Mouse (Mus musculus): Measurements from ENCODE around the gene Hhat.

Hhat gene

DNA sequence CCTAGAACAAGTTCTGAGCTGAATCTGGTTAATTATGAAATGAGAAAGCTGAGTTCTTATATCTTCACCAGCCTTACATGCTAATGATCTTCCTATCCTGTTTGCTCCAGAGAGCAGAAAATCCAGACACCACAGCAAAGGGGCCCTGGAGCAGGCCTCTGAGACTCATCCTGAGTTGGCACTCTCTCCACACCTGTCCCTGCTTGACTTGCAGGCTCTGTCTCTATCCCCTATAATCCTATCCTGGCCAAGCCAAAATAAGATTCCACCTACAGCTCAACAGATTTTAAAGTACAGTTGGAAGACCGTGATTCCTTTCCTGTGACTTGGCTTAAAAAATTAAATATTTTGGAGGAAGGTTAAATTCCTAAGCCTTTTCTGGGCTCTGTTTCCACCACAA, 322.5 kb downstream of the Hhat start:
- intact Hi-C loops (cut with DNase I): no loop called here

DNA sequence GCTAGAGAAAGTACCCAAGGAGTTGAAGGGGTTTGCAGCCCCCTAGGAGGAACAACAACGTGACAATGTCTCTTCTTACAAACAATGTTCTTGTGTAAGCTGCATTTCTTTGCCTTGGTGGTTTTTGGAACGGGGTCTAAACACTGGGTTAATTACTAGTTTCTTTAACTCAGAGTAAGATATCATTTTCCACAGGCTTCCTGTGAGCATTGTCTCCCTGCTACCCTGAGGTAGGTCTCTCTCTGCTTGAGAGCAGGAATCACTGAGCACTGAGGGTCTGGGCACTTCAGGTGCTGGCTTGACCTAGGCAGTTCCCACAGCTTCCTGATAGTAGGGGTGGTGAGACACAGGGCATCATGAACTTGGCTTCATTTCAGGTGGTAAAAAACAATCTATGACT, 323.4 kb downstream of the Hhat start:
- intact Hi-C loops (cut with DNase I): no loop called here

Data from adrenal gland (tissue).